17 mouse cellular contexts compared by ENCODE assay signal in genomic region chr2:79770307-79770706, GRCm38 (mm10).
"Had no signal": no experiment of that assay in that cellular context is flagged by ENCODE, and none has a peak within 500 bp of the region (broad histone marks: within the 10 kb centered on the region; RNA-seq: fewer than 3 reads in every experiment).

No protein-coding gene starts in this region.

- H3K27ac ChIP-seq: limb, embryonic 15.5 days; liver, embryonic 12.5 days; midbrain, embryonic 10.5 days; neural tube, embryonic 12.5 days; stomach, embryonic 15.5 days had no signal

- H3K4me2 ChIP-seq: limb, embryonic 15.5 days; liver, embryonic 12.5 days; lung, embryonic 14.5 days; neural tube, embryonic 12.5 days; stomach, embryonic 15.5 days had no signal

- ATAC-seq: intestine, embryonic 16.5 days; liver, embryonic 12.5 days had no signal

- H3K9ac ChIP-seq: limb, embryonic 15.5 days; liver, embryonic 12.5 days; lung, embryonic 14.5 days; neural tube, embryonic 12.5 days; stomach, embryonic 15.5 days had no signal

- DNase-seq: kidney, adult 8-10 months; kidney, postnatal 25 days; layer of hippocampus, adult 9-11 months; layer of hippocampus, postnatal 36 days; lung, embryonic 14.5 days; lung, postnatal 10 days; lung, postnatal 4 days; right cerebral cortex, postnatal 14 days; thymus, adult 2 months; thymus, postnatal 25 days had no signal

- H3K27me3 ChIP-seq: limb, embryonic 15.5 days; liver, embryonic 12.5 days; neural tube, embryonic 12.5 days; stomach, embryonic 15.5 days had no signal

- H3K4me1 ChIP-seq: limb, embryonic 15.5 days; liver, embryonic 12.5 days; neural tube, embryonic 12.5 days; stomach, embryonic 15.5 days had no signal

- H3K36me3 ChIP-seq: limb, embryonic 15.5 days; liver, embryonic 12.5 days; midbrain, embryonic 10.5 days; neural tube, embryonic 12.5 days; stomach, embryonic 15.5 days had no signal

- H3K9me3 ChIP-seq: limb, embryonic 15.5 days; liver, embryonic 12.5 days; midbrain, embryonic 10.5 days; neural tube, embryonic 12.5 days; stomach, embryonic 15.5 days had no signal

- H3K4me3 ChIP-seq: limb, embryonic 15.5 days; liver, embryonic 12.5 days; midbrain, embryonic 10.5 days; myocyte; neural tube, embryonic 12.5 days; stomach, embryonic 15.5 days had no signal
